Mouse (Mus musculus) hindbrain, embryonic 16.5 days (tissue): ENCODE measurements around the gene Slco4a1. TPM values are rescaled to one million over a fixed set of nuclear protein-coding genes. Genes with fewer than 3 reads are reported as not detected.

Source experiments
- ATAC-seq: fragments of 200-750 bp; cut with Nextera tagmentation; 2 replicates; pipeline ENCODE4 v1.8.0; 2017; ENCODE audit warnings: moderate TSS enrichment, moderate library complexity
- H3K27ac ChIP-seq: fragments of 300-500 bp; sonication (generic); 2 replicates; pipeline ENCODE4 v1.5.1; 2014; ENCODE audit warnings: low read depth, mild to moderate bottlenecking, control low read depth, low read length, moderate library complexity
- H3K27me3 ChIP-seq: fragments of 300-500 bp; sonication (generic); replicated peaks from 2 replicates; pipeline ENCODE4 v1.6.1; 2014; ENCODE audit warnings: low read length; ENCODE audit not compliant: control insufficient read depth, insufficient read depth
- H3K36me3 ChIP-seq: fragments of 300-500 bp; sonication (generic); 2 replicates; pipeline ENCODE4 v1.6.1; 2014; ENCODE audit warnings: mild to moderate bottlenecking, low read length, moderate library complexity, mixed read lengths; ENCODE audit not compliant: control insufficient read depth, insufficient read depth
- H3K4me1 ChIP-seq: fragments of 300-500 bp; sonication (generic); 2 replicates; pipeline ENCODE4 v1.6.1; 2014; ENCODE audit warnings: low read depth, low read length; ENCODE audit not compliant: control insufficient read depth, insufficient read depth
- H3K4me2 ChIP-seq: fragments of 300-500 bp; sonication (generic); 2 replicates; pipeline ENCODE4 v1.6.1; 2014; ENCODE audit warnings: mild to moderate bottlenecking, low read length, control low read depth, moderate library complexity
- H3K4me3 ChIP-seq: fragments of 300-500 bp; sonication (generic); 2 replicates; pipeline ENCODE4 v1.5.1; 2014; ENCODE audit warnings: mild to moderate bottlenecking, low read length, control low read depth, moderate library complexity
- H3K9ac ChIP-seq: fragments of 300-500 bp; sonication (generic); 2 replicates; pipeline ENCODE4 v1.6.1; 2014; ENCODE audit warnings: low read depth, mild to moderate bottlenecking, control low read depth, low read length, moderate library complexity
- H3K9me3 ChIP-seq: fragments of 300-500 bp; sonication (generic); 2 replicates; pipeline ENCODE4 v1.6.1; 2014; ENCODE audit warnings: mild to moderate bottlenecking, low read length, moderate library complexity; ENCODE audit not compliant: control insufficient read depth
- WGBS: fragments of 180-500 bp; shearing (Covaris S2); extraction: QIAGEN DNeasy Blood & Tissue Kit; methylation state at CpG from one replicate; pipeline ENCODE4 v1.1.7; 2014; 5-methylcytosine and 5-hydroxymethylcytosine counted together
- polyA plus RNA-seq: library from polyadenylated mRNA; unstranded; fragments of >200 nt; fragmentation: Nextera tagmentation; extraction: Ambion mirVana; gene quantifications from 2 replicates; pipeline ENCODE4 v1.2.1, GENCODE M21; 2015

The Slco4a1 gene
- 2.7 and 3.0 TPM in 2 replicates for polyA plus RNA-seq

- Histone ChIP-seq H3K9me3 (no peaks in the 10 kb centered on the region), H3K4me3 (peak within 1 kb of the TSS; percentile 64), H3K4me2 (peak within 1 kb of the TSS; percentile 95), H3K36me3 (no peaks in the 10 kb centered on the region), H3K4me1 (peaks cover 12% of the 10 kb centered on the region), H3K9ac (peak within 1 kb of the TSS; percentile 65), H3K27me3 (peaks cover 19% of the 10 kb centered on the region; the same call in 1 of the 2 replicates), H3K27ac (peak within 1 kb of the TSS; percentile 40; the same call in 1 of the 2 replicates)
- peak; percentile 90 for ATAC-seq
- 1% methylated on average over 65 of the region's 65 CpGs for WGBS
Measured at GRCm38 (mm10) chr2:180455723-180456698, at the start of gene Slco4a1. Slco4a1 (plus strand) TSS chr2:180456245.

- Histone ChIP-seq H3K27ac (no peak overlapping the region), H3K9ac (no peak overlapping the region), H3K4me1 (no peaks in the 10 kb centered on the region; the same call in 1 of the 2 replicates), H3K9me3 (no peaks in the 10 kb centered on the region), H3K36me3 (no peaks in the 10 kb centered on the region), H3K27me3 (no peaks in the 10 kb centered on the region), H3K4me3 (no peak overlapping the region), H3K4me2 (no peak overlapping the region)
- ATAC-seq, result no peak
- WGBS, result 31% methylated on average over 2 of the region's 2 CpGs
Measured at GRCm38 (mm10) chr2:180408410-180408809, 47.6 kb upstream of the Slco4a1 start.

GRCm38 (mm10) chr2:180410432-180410831 lies 45.6 kb upstream of the Slco4a1 start:
- peak; percentile 60; the same call in 1 of the 2 replicates for ATAC-seq
- Histone ChIP-seq H3K27ac (no peak overlapping the region), H3K9me3 (no peaks in the 10 kb centered on the region), H3K9ac (no peak overlapping the region), H3K27me3 (no peaks in the 10 kb centered on the region), H3K4me2 (no peak overlapping the region), H3K4me3 (no peak overlapping the region), H3K36me3 (no peaks in the 10 kb centered on the region), H3K4me1 (no peaks in the 10 kb centered on the region; the same call in 1 of the 2 replicates)
- WGBS, result 54% methylated on average over 8 of the region's 8 CpGs

DNA sequence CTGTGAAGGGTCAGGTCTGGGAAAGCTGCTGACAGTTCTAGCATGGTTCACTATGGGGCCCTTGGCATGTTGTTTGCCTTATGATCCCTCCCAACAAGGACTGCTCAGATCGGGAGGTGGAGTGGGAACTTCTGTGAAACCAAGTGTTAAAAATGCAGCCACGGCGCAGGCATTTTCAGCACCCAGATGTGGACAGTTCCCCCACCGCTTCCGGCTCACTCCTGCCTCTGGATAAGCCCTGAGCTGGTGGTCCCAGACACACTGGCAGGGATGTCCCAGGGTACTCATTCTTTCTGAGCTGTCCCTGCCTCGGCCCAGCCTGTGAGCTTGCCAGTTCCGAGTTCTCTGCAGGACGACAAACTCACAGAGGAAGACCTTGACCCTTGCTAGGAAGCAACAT lies 45.0 kb upstream of the Slco4a1 start:
- 9% methylated on average over 8 of the region's 8 CpGs for WGBS
- ATAC-seq, result no peak
- no peak overlapping the region for H3K9ac ChIP-seq
- no peaks in the 10 kb centered on the region for H3K27me3 ChIP-seq
- no peak overlapping the region for H3K27ac ChIP-seq
- H3K4me3 ChIP-seq, result no peak overlapping the region
- H3K4me1 ChIP-seq, result no peaks in the 10 kb centered on the region; the same call in 1 of the 2 replicates
- no peaks in the 10 kb centered on the region for H3K9me3 ChIP-seq
- no peak overlapping the region for H3K4me2 ChIP-seq
- no peaks in the 10 kb centered on the region for H3K36me3 ChIP-seq

DNA sequence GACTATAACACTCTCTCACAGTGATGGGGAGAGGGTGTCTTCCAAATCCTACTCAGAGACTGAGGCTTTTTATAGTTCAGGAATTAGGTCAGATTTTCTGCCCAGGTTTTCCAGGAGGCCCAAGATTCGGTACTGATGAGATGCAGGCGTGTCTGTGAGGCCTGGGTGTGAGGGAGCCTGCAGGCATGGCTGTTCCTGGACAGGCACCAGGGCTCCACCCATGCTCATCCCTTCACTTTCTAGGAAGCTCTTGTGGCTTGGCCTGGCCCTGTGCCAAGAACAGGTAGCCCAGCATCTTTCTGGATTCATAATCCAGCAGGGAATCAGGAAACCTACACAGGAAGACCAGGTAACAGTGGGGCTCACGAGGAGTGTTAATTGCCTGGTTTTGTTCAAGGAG lies 40.4 kb upstream of the Slco4a1 start:
- Histone ChIP-seq H3K4me3 (no peak overlapping the region), H3K36me3 (no peaks in the 10 kb centered on the region), H3K9ac (no peak overlapping the region), H3K4me2 (no peak overlapping the region), H3K4me1 (no peaks in the 10 kb centered on the region; the same call in 1 of the 2 replicates), H3K27me3 (no peaks in the 10 kb centered on the region), H3K9me3 (no peaks in the 10 kb centered on the region), H3K27ac (no peak overlapping the region)
- WGBS, result 67% methylated on average over 3 of the region's 3 CpGs
- no peak for ATAC-seq

- Histone ChIP-seq H3K9me3 (no peaks in the 10 kb centered on the region), H3K36me3 (no peaks in the 10 kb centered on the region), H3K4me1 (no peaks in the 10 kb centered on the region), H3K4me3 (no peak overlapping the region), H3K27me3 (no peaks in the 10 kb centered on the region), H3K9ac (no peak overlapping the region), H3K4me2 (no peak overlapping the region), H3K27ac (no peak overlapping the region)
- no peak for ATAC-seq
- 15% methylated on average over 9 of the region's 9 CpGs for WGBS
Measured at GRCm38 (mm10) chr2:180417731-180418130, 38.3 kb upstream of the Slco4a1 start.

GRCm38 (mm10) chr2:180420641-180421040 lies 35.4 kb upstream of the Slco4a1 start:
- no peaks in the 10 kb centered on the region for H3K36me3 ChIP-seq
- H3K9ac ChIP-seq, result no peak overlapping the region
- H3K4me3 ChIP-seq, result no peak overlapping the region
- no peak overlapping the region for H3K4me2 ChIP-seq
- H3K9me3 ChIP-seq, result no peaks in the 10 kb centered on the region
- ATAC-seq, result no peak
- no peaks in the 10 kb centered on the region for H3K4me1 ChIP-seq
- WGBS, result 55% methylated on average over 3 of the region's 3 CpGs
- no peaks in the 10 kb centered on the region for H3K27me3 ChIP-seq
- H3K27ac ChIP-seq, result no peak overlapping the region

- Histone ChIP-seq H3K36me3 (no peaks in the 10 kb centered on the region), H3K4me3 (no peak overlapping the region), H3K4me2 (no peak overlapping the region), H3K4me1 (peaks cover 5% of the 10 kb centered on the region), H3K27ac (no peak overlapping the region), H3K9ac (no peak overlapping the region), H3K9me3 (no peaks in the 10 kb centered on the region), H3K27me3 (no peaks in the 10 kb centered on the region)
- no peak for ATAC-seq
- WGBS, result 51% methylated on average over 2 of the region's 2 CpGs
Measured at GRCm38 (mm10) chr2:180425115-180425514, 30.9 kb upstream of the Slco4a1 start.

DNA sequence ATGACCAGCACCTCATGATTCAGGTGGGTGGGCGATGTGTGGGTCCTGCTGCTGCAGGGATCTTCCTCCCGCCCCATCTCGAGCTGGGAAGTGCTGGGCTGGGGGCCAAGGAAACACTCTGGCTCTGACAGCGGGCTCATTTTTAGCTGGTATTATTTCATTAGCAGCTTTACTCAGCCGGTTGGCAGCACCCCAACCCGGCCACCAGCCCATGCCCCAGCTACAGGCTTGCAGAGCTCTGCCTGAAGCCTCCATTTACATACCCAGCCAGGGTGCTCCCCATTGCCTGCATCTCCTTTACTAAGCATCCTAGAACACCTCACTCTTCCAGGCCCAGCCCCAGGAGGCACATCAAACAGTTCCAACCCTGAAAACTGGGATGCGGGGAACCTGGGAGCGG lies 29.0 kb upstream of the Slco4a1 start:
- 55% methylated on average over 8 of the region's 8 CpGs for WGBS
- Histone ChIP-seq H3K36me3 (no peaks in the 10 kb centered on the region), H3K27ac (no peak overlapping the region), H3K4me2 (no peak overlapping the region), H3K4me3 (no peak overlapping the region), H3K9me3 (no peaks in the 10 kb centered on the region), H3K9ac (no peak overlapping the region), H3K27me3 (no peaks in the 10 kb centered on the region), H3K4me1 (peaks cover 5% of the 10 kb centered on the region)
- ATAC-seq, result 0 out of 2 replicates have a peak, but pooled peaks have one; percentile 62
